8 mouse cellular contexts compared by ENCODE assay signal in the genomic region with DNA sequence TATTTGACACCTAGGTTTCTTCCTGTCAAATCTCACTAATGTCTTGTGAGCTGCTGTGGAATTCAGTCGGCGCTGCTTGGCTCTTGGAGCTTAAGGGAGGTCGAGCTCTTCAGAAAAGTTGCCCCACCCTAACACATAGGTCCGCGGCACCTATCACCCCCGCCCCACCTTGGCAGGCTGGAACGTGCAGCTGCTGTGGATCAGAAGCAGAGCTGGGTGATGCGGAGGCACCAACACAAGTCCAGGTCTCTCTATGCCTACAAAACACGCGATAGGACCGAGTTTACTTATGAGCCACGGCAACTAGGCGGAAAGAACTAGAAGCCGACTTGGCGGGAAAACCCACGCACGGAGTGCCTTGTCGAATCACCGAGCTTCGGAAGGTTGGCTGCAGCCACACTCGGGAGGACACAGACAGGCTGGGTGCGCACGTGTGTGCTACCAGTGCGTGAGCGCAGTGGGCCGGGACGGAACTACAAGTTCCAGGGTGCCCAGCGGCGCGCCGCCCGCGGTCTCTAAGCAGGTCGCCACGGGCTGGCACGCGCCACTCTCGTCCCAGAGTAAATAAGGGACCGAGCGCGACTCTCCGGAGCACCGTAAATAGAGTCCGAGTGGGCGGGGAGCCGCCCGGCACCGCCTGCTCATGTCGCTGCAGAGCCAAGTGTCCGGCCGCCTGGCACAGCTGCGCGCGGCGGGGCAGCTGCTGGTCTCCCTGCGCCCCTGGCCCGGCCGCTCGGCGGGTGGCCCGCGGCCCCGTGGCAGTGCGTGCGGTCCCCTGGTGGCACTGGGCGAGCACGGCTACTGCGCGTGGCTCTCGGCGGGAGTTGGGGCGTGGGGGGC. TPM values are rescaled to one million over a fixed set of nuclear protein-coding genes. Genes with fewer than 3 reads are reported as not detected.
DNase-seq lines count a peak whose midpoint lies in the region; ATAC-seq lines count a peak whose summit lies in the region.

Macrod1 (plus strand) TSS at position 563 of the 840 bp plus-strand sequence.

- peak; percentile 76 for ATAC-seq in embryonic facial prominence, embryonic 14.5 days (ENCODE audit: low read depth)
- peak; percentile 78 for ATAC-seq in limb, embryonic 13.5 days (ENCODE audit: low FRiP score, low read depth)
- ATAC-seq in midbrain, embryonic 15.5 days (replicated peaks) = peak; percentile 91

- no peaks in the 10 kb centered on the region for H3K36me3 ChIP-seq in embryonic facial prominence, embryonic 14.5 days (ENCODE audit: control insufficient read depth, insufficient read depth, low read length)
- H3K36me3 ChIP-seq in limb, embryonic 13.5 days = no peaks in the 10 kb centered on the region
- no peaks in the 10 kb centered on the region for H3K36me3 ChIP-seq in midbrain, embryonic 15.5 days (replicated peaks)

- peak within 1 kb of the TSS; percentile 17 for H3K27ac ChIP-seq in embryonic facial prominence, embryonic 14.5 days (replicated peaks; ENCODE audit: low read depth, low read length)
- H3K27ac ChIP-seq in limb, embryonic 13.5 days = peak within 1 kb of the TSS; percentile 48; the same call in 1 of the 2 replicates
- no peak within 1 kb of the TSS for H3K27ac ChIP-seq in midbrain, embryonic 15.5 days

- H3K27me3 ChIP-seq in embryonic facial prominence, embryonic 14.5 days (replicated peaks; ENCODE audit: control insufficient read depth, insufficient read depth, low read length) = 0 out of 2 replicates have a peak, but pooled peaks cover 5% of the 10 kb centered on the region
- peaks cover 23% of the 10 kb centered on the region for H3K27me3 ChIP-seq in limb, embryonic 13.5 days
- H3K27me3 ChIP-seq in midbrain, embryonic 15.5 days (replicated peaks) = peaks cover 17% of the 10 kb centered on the region

- WGBS in embryonic facial prominence, embryonic 14.5 days = 1% methylated on average over 52 of the region's 72 CpGs
- 1% methylated on average over 72 of the region's 72 CpGs for WGBS in limb, embryonic 13.5 days
- WGBS in midbrain, embryonic 15.5 days = 1% methylated on average over 72 of the region's 72 CpGs

- DNase-seq in 416B (ENCODE audit: low read depth) = peak; percentile 82
- DNase-seq in adrenal gland, postnatal 14 days = peak; percentile 84
- DNase-seq in embryonic facial prominence, embryonic 14.5 days (ENCODE audit: low spot score) = peak; percentile 86
- DNase-seq in heart, adult 8-10 months (ENCODE audit: low spot score) = peak; percentile 75
- peak; percentile 89 for DNase-seq in kidney, adult 9 months
- peak; percentile 75 to 88 for DNase-seq in spleen, postnatal 4 days (ENCODE audit: low spot score in 2 of 2)

- no peaks in the 10 kb centered on the region for H3K9me3 ChIP-seq in embryonic facial prominence, embryonic 14.5 days (ENCODE audit: control insufficient read depth, low read length)
- H3K9me3 ChIP-seq in limb, embryonic 13.5 days = no peaks in the 10 kb centered on the region
- H3K9me3 ChIP-seq in midbrain, embryonic 15.5 days = no peaks in the 10 kb centered on the region

- H3K4me2 ChIP-seq in embryonic facial prominence, embryonic 14.5 days (ENCODE audit: low read depth, low read length) = peak within 1 kb of the TSS; percentile 100
- H3K4me2 ChIP-seq in limb, embryonic 13.5 days (replicated peaks) = peak within 1 kb of the TSS; percentile 100
- peak within 1 kb of the TSS; percentile 99 for H3K4me2 ChIP-seq in midbrain, embryonic 15.5 days

- H3K9ac ChIP-seq in embryonic facial prominence, embryonic 14.5 days (ENCODE audit: low read depth, low read length) = peak within 1 kb of the TSS; percentile 70
- peak within 1 kb of the TSS; percentile 75 for H3K9ac ChIP-seq in limb, embryonic 13.5 days
- peak within 1 kb of the TSS; percentile 50 for H3K9ac ChIP-seq in midbrain, embryonic 15.5 days

- H3K4me3 ChIP-seq in embryonic facial prominence, embryonic 14.5 days (ENCODE audit: low read depth, low read length) = peak within 1 kb of the TSS; percentile 74
- peak within 1 kb of the TSS; percentile 72 for H3K4me3 ChIP-seq in limb, embryonic 13.5 days
- peak within 1 kb of the TSS; percentile 60 for H3K4me3 ChIP-seq in midbrain, embryonic 15.5 days

- H3K4me1 ChIP-seq in embryonic facial prominence, embryonic 14.5 days (ENCODE audit: control insufficient read depth, insufficient read depth, low read length) = peaks cover 14% of the 10 kb centered on the region
- H3K4me1 ChIP-seq in limb, embryonic 13.5 days = peaks cover 26% of the 10 kb centered on the region
- H3K4me1 ChIP-seq in midbrain, embryonic 15.5 days = peaks cover 23% of the 10 kb centered on the region

RNA-seq across cellular contexts. Expression of gene Macrod1, which starts in this region (rescaled TPM):
- 118 and 138 TPM in 2 replicates for total RNA-seq in adrenal gland, postnatal 14 days (2021)
- 27.1 and 30.3 TPM in 2 replicates for polyA plus RNA-seq in embryonic facial prominence, embryonic 14.5 days (2014; fragmentation: Nextera tagmentation; extraction: Ambion mirVana)
- total RNA-seq in heart, adult 8-10 months (2022) = 100 to 1,000 TPM; 318 to 340 (median 328) TPM
- polyA plus RNA-seq in limb, embryonic 13.5 days (2015; fragmentation: Nextera tagmentation; extraction: Ambion mirVana) = 12.3 and 13.3 TPM in 2 replicates
- polyA plus RNA-seq in midbrain, embryonic 15.5 days (2015; fragmentation: Nextera tagmentation; extraction: Ambion mirVana) = 5.6 and 6.0 TPM in 2 replicates
